Mouse (Mus musculus) liver, embryonic 14.5 days (tissue): Measurements from ENCODE around the gene Btg2.

Experiments
- CTCF ChIP-seq: IDR thresholded peaks from 2 replicates; pipeline ENCODE4 v1.5.1; 2016; ENCODE audit warnings: antibody characterized with exemption, low read depth, control low read depth
- EP300 ChIP-seq: IDR thresholded peaks from 2 replicates; pipeline ENCODE4 v1.6.1; 2016; ENCODE audit warnings: antibody characterized with exemption, low read depth

DNA sequence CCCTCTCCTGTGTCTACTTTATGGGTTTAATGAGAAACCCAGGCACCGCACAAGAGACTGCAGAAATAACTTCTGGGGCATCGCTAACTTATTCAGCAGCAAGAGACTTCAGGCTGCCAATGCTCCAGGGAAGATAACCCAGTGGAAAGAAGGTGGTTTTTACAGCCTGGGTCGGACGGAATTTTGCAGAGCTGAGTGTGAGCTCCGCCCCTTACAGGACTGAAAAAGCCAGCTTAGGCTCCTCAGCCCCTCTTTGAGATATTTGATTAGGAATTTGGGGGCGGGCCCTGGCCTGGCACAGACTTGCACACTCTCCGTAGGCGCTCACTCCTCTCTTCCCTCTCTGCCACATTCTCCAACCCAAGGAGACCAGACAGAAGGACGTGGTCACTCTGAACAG is 41.7 kb downstream of the Btg2 start, which contains the start of gene Fmod:
- no peak for TF ChIP-seq CTCF
- no peak for TF ChIP-seq EP300
